Mouse (Mus musculus) thymus, postnatal 36 days (tissue): Measurements from ENCODE around the gene Sel1l.
"Not testable (repeated sequence)": the region's sequence is repeated elsewhere in the genome, so short reads cannot be mapped to it uniquely, and the experiment has no call there.

ENCODE experiments used
- DNase-seq, 2 experiments: peaks; one replicate each; pipeline ENCODE4 v3.0.0; 2022; ENCODE audit warnings: mixed read lengths in 2 of 2

Gene Sel1l

GRCm38 (mm10) chr12:91815990-91816389 is 33.0 kb downstream of the Sel1l start:
- DNase-seq, result peak; percentile 42 to 46

GRCm38 (mm10) chr12:91815552-91815951 is 33.4 kb downstream of the Sel1l start:
- DNase-seq, result no peak

DNA sequence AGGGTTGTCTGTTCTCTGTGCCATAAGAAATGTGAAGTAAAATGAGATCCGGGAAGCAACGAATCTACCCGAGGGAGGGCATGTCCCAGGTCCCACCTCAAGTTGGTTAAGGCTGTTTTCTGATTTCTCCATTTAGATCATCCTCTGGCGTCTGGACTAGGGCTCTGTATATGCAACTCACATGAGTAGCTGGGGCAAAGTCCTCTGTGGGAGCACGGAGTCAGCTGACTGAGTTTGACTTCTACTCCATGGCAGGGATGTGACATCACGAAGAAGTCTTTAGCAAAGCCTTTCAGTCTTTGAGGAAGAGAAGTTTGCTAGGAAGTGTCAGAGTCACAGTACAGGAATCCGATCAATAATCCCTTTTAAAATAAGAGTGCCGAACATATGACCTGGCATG is 40.0 kb downstream of the Sel1l start:
- DNase-seq, result no peak

- DNase-seq, result no peak
Measured at GRCm38 (mm10) chr12:91807761-91808160, 41.2 kb downstream of the Sel1l start.

- no peak for DNase-seq
Measured at GRCm38 (mm10) chr12:91807095-91807494, 41.9 kb downstream of the Sel1l start.

DNA sequence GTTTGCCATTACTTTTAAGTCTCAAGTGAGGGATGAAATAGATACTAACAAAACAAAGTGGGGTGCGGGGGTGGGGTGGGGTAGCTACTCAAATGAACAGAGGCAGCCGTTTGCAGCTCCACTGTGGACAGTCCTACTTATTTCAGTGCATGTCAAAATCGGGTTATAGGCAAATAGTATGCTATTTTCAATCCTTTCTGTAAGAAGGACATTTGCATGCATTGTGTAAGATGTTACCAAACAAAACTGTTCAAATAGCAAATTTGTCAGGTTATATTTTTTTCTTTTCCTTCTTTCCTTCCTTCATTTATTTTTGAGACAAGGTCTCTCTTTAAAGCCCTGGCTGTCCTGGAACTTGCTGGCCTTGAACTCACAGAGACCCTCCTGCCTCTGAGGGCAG is 44.7 kb downstream of the Sel1l start:
- no peak for DNase-seq

DNA sequence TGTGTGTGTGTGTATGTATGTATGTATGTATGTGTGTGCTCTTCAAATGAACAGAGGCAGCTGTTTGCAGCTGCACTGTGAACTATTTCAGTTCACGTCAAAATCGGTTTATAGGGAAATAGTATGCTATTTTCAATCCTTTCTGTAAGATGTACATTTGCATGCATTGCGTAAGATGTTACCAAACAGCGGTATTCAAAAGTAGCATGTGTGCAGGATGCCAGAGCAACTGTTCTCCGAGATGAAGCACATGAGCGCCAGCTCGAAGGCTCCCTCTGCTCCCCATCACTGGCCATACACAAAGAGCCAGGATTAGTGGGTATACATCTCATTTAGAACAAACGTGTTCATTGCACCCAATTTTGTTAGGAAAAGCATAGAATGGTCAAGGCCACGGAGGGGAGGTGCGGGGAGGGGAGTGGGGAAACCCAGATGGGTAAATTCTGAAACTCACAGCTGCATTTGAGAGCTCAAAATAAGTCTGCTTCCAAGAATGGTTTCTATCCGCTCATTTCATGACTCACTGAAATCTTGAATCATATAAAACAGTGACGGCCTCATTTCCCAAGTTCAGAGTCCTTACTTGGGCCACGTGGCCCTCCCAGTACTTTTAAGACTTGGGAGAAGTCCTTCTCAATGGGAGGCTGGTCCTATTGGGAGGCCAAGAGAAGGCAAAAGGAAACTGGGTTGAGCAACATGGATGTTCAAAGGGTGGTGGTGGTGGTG is 45.6 kb downstream of the Sel1l start:
- DNase-seq, result no peak

DNA sequence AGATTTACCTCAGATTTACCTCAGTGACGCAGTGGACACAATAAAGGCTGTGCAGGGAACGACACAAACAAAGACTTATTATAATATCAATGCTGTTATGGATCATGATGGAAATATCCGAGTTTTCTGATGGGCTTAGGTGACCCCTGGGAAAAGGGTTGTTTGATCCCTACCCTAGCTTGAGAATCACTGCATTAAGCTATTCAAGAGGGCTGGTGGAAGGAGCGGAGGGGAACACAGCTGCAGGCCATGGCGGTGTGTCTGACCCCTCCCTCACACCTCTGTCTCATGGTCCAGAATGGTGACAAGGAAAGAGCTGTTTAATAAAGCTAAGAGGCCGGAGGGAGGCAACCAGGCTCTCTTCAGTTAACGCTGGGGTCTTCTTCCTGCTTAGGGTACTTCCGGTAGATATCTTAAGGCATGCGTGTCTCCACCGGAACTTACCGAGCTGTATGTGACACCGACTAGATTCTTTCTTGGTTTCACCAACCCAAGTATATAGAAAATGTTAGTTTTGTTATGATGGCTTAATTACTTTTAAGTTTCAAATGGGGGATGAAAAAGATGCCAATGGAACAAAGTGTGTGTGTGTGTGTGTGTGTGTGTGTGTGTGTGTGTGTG is 46.3 kb downstream of the Sel1l start:
- no peak for DNase-seq

- no peak for DNase-seq
Measured at GRCm38 (mm10) chr12:91800861-91801385, 48.0 kb downstream of the Sel1l start.

- no peak for DNase-seq
Measured at GRCm38 (mm10) chr12:91799821-91800335, 49.1 kb downstream of the Sel1l start.

GRCm38 (mm10) chr12:91799379-91799773 is 49.6 kb downstream of the Sel1l start:
- no peak for DNase-seq

DNA sequence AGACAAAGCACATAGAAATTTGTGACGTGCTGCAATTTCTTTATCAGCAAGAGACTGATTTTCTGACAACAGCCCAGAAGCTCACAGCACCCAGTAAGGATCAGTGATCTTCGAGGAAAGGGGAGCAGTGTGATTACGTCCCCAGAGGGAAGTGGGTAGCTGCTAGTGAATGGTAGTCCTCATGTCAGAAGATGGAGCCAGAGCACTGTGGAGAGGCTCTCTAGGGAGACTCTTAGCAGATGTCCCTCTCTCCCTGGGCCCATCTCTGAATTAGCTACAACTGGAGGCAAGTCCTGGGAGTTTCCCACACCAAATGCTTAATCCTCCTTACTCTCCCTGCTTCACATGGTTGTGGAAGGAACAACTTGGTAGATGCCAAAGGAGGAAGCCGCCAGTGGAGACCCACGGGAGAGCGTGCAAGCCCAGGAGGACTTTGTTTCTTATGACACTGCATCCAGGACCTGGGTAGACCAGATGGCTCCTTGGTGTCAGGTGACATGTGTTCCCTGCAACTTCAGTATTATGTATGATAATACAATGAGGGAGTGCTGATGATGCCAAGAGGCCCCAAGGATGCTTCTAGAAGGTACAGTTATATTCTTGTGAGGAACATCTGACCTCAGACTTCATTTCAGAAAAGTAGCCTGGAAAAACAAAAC is 50.1 kb downstream of the Sel1l start:
- DNase-seq, result no peak

- DNase-seq, result no peak
Measured at GRCm38 (mm10) chr12:91796774-91797173, 52.2 kb downstream of the Sel1l start.

GRCm38 (mm10) chr12:91793266-91793665 is 55.7 kb downstream of the Sel1l start:
- DNase-seq, result no peak

- DNase-seq, result no peak
Measured at GRCm38 (mm10) chr12:91791822-91792221, 57.1 kb downstream of the Sel1l start.

- DNase-seq, result peak; percentile 46 to 59
Measured at GRCm38 (mm10) chr12:91789801-91790200, 59.2 kb downstream of the Sel1l start.

DNA sequence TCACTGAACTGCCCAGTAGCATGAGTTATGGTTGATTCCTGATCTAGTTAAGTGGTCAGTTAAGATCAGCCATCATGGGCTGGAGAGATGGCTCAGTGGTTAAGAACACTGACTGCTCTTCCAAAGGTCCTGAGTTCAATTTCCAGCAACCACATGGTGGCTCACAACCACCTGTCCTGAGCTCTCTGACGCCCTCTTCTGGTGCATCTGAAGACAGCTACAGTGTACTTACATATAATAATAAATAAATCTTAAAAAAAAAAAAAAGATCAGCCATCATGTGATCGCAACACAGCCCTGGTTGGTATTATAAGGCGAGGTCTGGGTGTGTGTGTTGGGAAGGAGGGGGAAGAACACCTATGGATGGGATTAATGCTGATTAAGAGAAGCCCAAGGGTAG is 60.5 kb downstream of the Sel1l start:
- not testable (repeated sequence) for DNase-seq

DNA sequence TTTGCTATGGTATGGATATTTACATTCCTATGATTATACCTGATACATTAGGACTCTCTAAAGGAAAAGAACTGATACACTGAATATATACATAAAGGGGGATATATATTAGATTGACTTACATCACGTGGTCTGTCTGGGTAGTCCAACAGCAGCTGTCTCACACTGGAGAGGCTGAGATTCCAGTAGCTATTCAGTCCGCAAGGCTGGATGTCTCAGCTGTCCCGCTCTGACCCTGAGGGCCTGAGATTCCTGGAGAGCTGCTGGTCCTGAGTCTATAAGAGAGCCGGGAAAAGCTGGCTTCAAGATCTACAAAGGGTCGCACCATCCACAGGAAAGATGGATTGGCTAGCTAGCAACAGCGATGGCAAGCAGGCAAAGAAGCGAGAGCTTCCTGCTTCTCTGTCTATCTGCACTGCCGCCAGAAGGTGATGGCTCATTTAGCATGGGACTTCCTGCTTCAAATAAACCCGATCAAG is 61.0 kb downstream of the Sel1l start, which contains the start of gene Ston2:
Ston2 (minus strand) TSS at position 429 of the 479 bp plus-strand sequence.
- no peak for DNase-seq

DNA sequence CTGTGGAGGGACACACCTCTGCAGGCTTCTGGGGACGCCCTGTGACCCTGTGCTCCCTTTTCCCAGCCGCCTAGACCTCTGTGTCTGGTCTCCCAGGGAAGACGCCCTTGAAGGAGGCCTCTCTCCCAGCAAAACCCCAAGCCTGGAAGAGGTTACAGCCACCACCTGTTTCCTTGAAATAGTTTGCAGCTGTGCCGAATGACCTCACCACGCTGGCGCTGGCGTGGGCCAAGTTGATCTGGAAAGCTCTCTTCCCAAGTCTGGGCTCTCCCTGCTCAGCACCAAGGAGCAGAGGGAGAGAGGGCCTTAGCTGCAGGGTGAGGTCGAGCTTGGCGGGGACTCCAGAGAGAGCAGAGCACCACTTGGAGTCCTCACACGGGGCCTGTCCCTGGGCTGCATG is 62.6 kb downstream of the Sel1l start:
- no peak for DNase-seq

DNA sequence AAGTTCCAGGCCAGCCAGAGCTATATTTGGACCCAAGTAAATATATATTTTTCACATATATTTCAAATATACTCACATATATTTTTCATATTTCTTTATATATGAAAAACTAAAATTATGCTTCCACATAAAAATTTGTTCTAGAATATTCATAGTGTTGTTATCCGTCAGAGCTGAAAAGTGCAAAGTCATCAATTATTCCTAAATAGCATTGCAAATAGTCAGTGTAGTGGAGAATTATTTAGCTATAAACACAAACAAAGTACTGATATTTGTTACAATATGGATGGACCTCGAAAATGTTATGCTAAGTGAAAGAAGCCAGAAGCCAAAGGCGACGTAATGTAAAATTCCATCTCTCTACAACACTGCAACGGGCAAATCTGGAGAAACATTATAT is 67.5 kb downstream of the Sel1l start:
- DNase-seq, result no peak

- no peak for DNase-seq
Measured at GRCm38 (mm10) chr12:91780531-91780930, 68.4 kb downstream of the Sel1l start.

DNA sequence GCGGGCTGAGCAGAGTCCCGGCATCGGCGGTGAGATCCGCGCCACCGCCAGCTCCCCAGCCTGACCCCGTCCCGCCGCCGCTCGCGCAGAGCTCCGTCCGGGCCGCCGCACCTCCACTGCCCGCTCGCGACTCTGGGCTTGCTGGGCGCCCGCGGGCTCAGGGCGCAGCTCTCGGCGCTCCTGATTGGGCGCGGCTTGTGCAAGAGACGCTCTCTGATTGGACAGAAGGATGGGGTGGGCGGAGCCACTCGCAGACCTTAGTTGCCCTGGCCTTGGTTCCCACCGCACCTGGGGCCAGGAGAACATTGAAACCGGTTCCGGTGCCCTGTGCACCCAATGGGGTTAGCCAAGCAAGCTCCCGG is 70.0 kb downstream of the Sel1l start:
- peak; percentile 83 to 86 for DNase-seq

DNA sequence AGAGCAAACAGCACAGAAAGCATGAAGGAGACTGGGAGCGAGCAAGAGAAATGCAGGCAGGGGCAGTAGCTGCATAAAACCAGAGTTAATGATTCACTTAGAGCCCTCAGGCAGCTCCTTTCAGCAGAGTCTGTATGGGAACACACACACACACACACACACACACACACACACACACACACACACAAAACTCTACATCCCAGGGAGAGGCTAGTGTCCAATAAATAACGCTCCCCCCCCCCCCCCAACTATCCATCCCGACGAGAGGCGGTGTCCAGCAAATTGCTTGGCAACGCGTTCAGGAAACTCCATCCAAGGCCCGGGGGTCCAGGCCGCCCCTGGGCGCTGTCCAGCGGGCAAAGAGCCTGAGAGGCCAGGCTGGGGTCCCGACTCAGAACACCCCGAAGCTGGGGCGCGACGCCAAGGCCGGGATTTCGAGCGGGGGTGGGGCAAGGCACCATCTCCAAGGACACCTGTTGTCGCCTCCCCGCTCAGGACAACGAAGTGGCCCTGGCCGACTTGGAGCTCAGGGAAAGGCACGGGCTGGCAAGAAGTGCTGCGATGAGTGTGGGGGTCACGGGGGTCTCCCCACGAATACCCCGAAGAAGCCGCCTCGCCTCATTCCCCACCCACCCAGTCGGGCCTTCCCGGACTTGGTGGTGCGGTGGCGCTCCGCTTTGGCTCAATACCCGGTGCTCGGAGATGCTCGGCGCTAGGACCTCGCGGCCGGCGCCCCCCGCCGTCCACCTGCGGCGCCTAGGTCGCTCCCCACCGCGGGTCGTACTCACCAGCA is 70.5 kb downstream of the Sel1l start:
- DNase-seq, result no peak
